Mouse (Mus musculus) liver, postnatal 0 days (tissue): Measurements from ENCODE around the gene Chst15. TPM values are rescaled to one million over a fixed set of nuclear protein-coding genes. Genes with fewer than 3 reads are reported as not detected.

Source experiments
- ATAC-seq: fragments of 200-750 bp; cut with Nextera tagmentation; 2 replicates; pipeline ENCODE4 v1.8.0; 2017; ENCODE audit warnings: mild to moderate bottlenecking, moderate library complexity
- DNase-seq: peaks from one replicate; pipeline ENCODE4 v3.0.0-alpha.2; 2016
- H3K27ac ChIP-seq: fragments of 300-500 bp; sonication (generic); 2 replicates; pipeline ENCODE4 v1.5.1; 2014; ENCODE audit warnings: antibody characterized with exemption, moderate library complexity, mild to moderate bottlenecking, low read depth
- H3K27me3 ChIP-seq: fragments of 300-500 bp; sonication (generic); 2 replicates; pipeline ENCODE4 v1.6.1; 2014; ENCODE audit warnings: low read length, control low read depth, mixed read lengths; ENCODE audit not compliant: insufficient read depth
- H3K36me3 ChIP-seq: fragments of 300-500 bp; sonication (generic); replicated peaks from 2 replicates; pipeline ENCODE4 v1.6.1; 2014; ENCODE audit warnings: mild to moderate bottlenecking, control low read depth, low read length, moderate library complexity, mixed read lengths; ENCODE audit not compliant: insufficient read depth
- H3K4me1 ChIP-seq: fragments of 300-500 bp; sonication (generic); 2 replicates; pipeline ENCODE4 v1.6.1; 2014; ENCODE audit warnings: antibody characterized with exemption, mild to moderate bottlenecking, control low read depth; ENCODE audit not compliant: insufficient read depth
- H3K4me2 ChIP-seq: fragments of 300-500 bp; sonication (generic); 2 replicates; pipeline ENCODE4 v1.6.1; 2014; ENCODE audit warnings: low read depth, mild to moderate bottlenecking, low read length, moderate library complexity, mixed read lengths
- H3K4me3 ChIP-seq: fragments of 300-500 bp; sonication (generic); 2 replicates; pipeline ENCODE4 v1.5.1; 2014; ENCODE audit warnings: low read depth, low read length
- H3K9ac ChIP-seq: fragments of 300-500 bp; sonication (generic); replicated peaks from 2 replicates; pipeline ENCODE4 v1.6.1; 2014; ENCODE audit warnings: mild to moderate bottlenecking, moderate library complexity
- H3K9me3 ChIP-seq: fragments of 300-500 bp; sonication (generic); 2 replicates; pipeline ENCODE4 v1.6.1; 2016; ENCODE audit warnings: mild to moderate bottlenecking, control low read depth, low read length, mixed read lengths
- CTCF ChIP-seq: sonication (generic); IDR thresholded peaks from 2 replicates; pipeline ENCODE4 v1.5.1; 2016; ENCODE audit warnings: antibody characterized with exemption, low read depth
- EP300 ChIP-seq: IDR thresholded peaks from 2 replicates; pipeline ENCODE4 v1.6.1; 2016; ENCODE audit warnings: antibody characterized with exemption, low read depth, mild to moderate bottlenecking
- WGBS: fragments of 180-500 bp; shearing (Covaris S2); extraction: QIAGEN DNeasy Blood & Tissue Kit; methylation state at CpG from one replicate; pipeline ENCODE4 v1.1.7; 2014; ENCODE audit not compliant: insufficient replicate concordance; 5-methylcytosine and 5-hydroxymethylcytosine counted together
- polyA plus RNA-seq: library from polyadenylated mRNA; unstranded; fragments of >200 nt; fragmentation: Nextera tagmentation; extraction: Ambion mirVana; gene quantifications from 2 replicates; pipeline ENCODE4 v1.2.1, GENCODE M21; 2015

Chst15 gene
- polyA plus RNA-seq, 1 experiment from 2014 or later: 5.4 TPM

DNA sequence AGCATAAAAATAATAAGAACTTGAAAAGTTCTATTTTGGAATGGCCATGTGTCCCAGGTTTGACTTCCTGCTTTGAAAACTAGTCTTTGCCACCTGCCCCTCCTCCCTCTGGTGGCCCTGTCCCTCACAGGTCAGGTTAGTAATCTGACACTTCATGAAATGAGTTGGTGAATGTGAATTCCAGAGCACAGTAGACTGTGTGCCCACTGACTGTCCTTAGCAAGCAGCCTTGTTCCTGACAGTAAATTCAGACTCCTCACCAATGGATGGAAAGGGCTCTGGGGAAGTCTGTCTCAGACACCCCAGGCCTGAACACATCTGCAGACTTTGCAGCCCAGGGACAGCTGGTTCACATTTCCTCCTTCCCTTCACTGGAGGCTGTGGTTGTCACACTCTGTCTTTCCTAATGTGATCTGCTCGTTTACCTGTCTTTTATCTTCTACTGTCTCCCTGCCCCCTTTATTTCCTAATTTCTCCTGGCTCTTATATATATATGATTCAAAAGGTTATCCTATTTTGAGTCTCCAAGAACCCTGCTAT lies 112.9 kb downstream of the Chst15 start:
- H3K9me3 ChIP-seq: no peaks in the 10 kb centered on the region
- no peaks in the 10 kb centered on the region for H3K36me3 ChIP-seq
- H3K4me2 ChIP-seq: no peak overlapping the region
- no peak for DNase-seq
- H3K4me1 ChIP-seq: no peaks in the 10 kb centered on the region
- H3K27me3 ChIP-seq: no peaks in the 10 kb centered on the region
- TF ChIP-seq CTCF (no peak), EP300 (no peak)
- WGBS: 16% methylated on average over 1 of the region's 1 CpGs
- H3K4me3 ChIP-seq: no peak overlapping the region
- ATAC-seq: no peak
- no peak overlapping the region for H3K27ac ChIP-seq
- no peak overlapping the region for H3K9ac ChIP-seq

DNA sequence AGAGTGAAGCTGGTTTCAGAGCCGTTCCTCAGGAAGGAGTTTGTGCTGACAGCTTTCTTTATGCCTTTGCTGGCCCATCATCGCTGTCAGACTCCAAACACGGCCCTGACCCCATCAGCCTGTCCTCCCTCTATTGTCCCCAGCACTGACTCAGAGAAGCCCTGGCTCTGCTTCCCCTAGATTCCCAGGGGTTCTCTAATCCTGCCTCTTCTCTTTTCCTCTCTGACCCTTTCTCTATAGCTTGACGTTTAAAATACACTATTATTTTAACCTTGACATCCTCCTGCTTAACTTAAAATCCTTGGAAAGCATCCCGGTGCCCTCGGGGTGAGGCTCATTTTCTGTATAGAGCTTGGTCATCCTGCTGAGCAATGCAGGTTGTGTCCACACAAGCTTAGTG lies 117.3 kb downstream of the Chst15 start:
- no peak for ATAC-seq
- Histone ChIP-seq H3K4me2 (no peak overlapping the region), H3K4me1 (no peaks in the 10 kb centered on the region), H3K9ac (no peak overlapping the region), H3K4me3 (no peak overlapping the region), H3K27me3 (no peaks in the 10 kb centered on the region), H3K27ac (no peak overlapping the region), H3K36me3 (no peaks in the 10 kb centered on the region), H3K9me3 (no peaks in the 10 kb centered on the region)
- TF ChIP-seq CTCF: no peak
- no peak for TF ChIP-seq EP300
- DNase-seq: no peak
- WGBS: 49% methylated on average over 6 of the region's 6 CpGs

DNA sequence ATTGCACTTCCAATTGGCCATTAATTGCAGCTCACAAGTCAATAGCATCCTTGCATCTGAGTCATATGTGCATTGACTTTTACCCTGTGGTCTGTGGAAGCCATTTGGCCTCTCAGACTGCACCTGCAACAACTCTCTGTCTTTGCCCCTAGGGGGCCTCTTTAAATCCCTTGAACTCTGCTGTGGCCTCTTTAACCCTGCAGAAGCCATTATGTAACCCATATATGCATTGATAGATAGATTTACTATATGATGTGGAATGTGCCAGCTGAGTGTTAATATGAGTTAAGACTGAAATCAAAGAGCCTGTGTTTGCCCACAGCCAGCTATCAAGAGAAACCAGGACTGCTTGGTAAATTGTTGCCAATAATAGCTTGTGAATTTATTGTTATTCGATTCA lies 118.2 kb downstream of the Chst15 start:
- H3K36me3 ChIP-seq: no peaks in the 10 kb centered on the region
- TF ChIP-seq EP300: no peak
- no peak for TF ChIP-seq CTCF
- no peak overlapping the region for H3K4me2 ChIP-seq
- H3K9ac ChIP-seq: no peak overlapping the region
- no peaks in the 10 kb centered on the region for H3K4me1 ChIP-seq
- 52% methylated on average over 1 of the region's 1 CpGs for WGBS
- H3K4me3 ChIP-seq: no peak overlapping the region
- no peaks in the 10 kb centered on the region for H3K27me3 ChIP-seq
- H3K27ac ChIP-seq: no peak overlapping the region
- H3K9me3 ChIP-seq: no peaks in the 10 kb centered on the region
- ATAC-seq: no peak
- DNase-seq: no peak

DNA sequence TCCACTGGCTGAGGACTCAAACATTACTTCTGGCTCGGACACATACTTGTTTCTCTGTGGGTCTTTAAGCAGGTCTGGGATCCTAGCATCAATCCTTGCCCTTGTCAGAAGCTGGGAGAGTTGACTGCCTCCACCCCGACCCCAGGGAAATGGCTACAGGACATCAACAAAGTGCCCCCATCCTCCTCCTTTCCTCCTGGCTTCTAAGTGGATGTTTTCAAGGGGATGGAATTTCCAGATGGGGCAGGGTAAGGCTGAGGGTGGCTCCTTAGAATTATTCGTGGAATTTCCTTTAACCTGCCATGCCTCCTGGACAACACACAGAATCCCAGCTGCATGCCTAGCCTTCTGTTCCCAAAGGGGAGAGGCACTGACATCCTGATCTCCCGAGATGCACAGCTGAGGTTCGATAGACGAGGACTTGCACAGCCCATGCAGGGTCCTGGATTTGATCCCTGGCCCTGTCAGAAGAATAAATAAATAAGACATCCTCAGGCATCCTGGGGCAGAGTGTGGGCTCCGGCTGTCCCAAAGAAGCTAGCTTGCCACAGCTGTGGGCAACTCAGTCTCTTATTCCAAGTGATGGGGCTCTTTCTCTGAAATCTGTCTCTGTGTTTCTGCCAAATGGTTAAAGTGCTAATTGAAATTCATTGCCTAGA lies 119.1 kb downstream of the Chst15 start:
- Histone ChIP-seq H3K9ac (no peak overlapping the region), H3K4me3 (no peak overlapping the region), H3K36me3 (no peaks in the 10 kb centered on the region), H3K27ac (no peak overlapping the region), H3K27me3 (no peaks in the 10 kb centered on the region), H3K9me3 (no peaks in the 10 kb centered on the region), H3K4me1 (no peaks in the 10 kb centered on the region), H3K4me2 (no peak overlapping the region)
- no peak for DNase-seq
- ATAC-seq: no peak
- TF ChIP-seq CTCF (no peak), EP300 (no peak)
- 39% methylated on average over 7 of the region's 7 CpGs for WGBS

DNA sequence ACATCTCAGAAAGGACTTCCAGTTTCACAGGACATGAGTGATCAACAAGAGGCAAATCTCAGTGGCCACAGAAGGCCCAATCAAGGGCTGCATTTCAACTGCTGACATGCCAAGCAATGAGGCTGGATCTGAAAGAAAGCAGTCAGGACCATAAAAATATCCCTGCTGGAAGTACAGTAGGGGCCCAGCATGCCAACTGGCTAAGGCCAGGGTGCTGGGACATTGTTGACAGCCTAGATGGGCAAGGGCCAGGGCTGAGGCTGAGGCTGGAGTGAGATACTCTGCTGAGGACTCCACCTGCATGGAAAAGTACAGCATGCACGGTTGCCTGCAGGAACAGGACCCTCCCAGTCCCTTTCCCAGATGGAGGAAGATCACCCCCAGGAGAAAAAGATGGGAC lies 120.4 kb downstream of the Chst15 start:
- Histone ChIP-seq H3K9me3 (no peaks in the 10 kb centered on the region), H3K4me1 (no peaks in the 10 kb centered on the region), H3K9ac (no peak overlapping the region), H3K4me2 (no peak overlapping the region), H3K4me3 (no peak overlapping the region), H3K27ac (no peak overlapping the region), H3K27me3 (no peaks in the 10 kb centered on the region), H3K36me3 (no peaks in the 10 kb centered on the region)
- WGBS: 63% methylated on average over 1 of the region's 1 CpGs
- DNase-seq: no peak
- TF ChIP-seq EP300 (no peak), CTCF (no peak)
- ATAC-seq: no peak

DNA sequence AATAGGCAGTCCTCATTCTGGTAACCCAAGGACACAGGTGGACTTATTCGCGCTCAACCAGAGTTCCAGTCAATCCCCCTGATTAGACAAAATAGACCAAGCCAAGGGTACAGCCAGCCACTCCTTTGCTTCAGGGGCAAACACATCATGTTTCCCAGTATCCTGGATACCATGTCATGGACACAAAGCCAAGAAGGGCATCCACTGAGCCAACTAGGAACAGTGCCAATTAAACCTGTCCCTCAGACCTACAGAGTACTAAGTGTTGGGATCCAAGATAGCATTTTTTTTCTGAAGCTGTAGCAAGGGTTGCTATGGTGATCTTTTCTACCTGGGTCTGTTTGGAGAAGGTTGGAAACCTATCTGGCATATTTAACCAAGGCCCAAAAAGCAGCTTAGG lies 123.4 kb downstream of the Chst15 start:
- Histone ChIP-seq H3K27ac (no peak overlapping the region), H3K36me3 (no peaks in the 10 kb centered on the region), H3K9ac (no peak overlapping the region), H3K27me3 (no peaks in the 10 kb centered on the region), H3K4me3 (no peak overlapping the region), H3K4me1 (no peaks in the 10 kb centered on the region), H3K4me2 (no peak overlapping the region), H3K9me3 (no peaks in the 10 kb centered on the region)
- 83% methylated on average over 2 of the region's 2 CpGs for WGBS
- DNase-seq (no peak), ATAC-seq (no peak)
- TF ChIP-seq EP300: no peak
- TF ChIP-seq CTCF: no peak

DNA sequence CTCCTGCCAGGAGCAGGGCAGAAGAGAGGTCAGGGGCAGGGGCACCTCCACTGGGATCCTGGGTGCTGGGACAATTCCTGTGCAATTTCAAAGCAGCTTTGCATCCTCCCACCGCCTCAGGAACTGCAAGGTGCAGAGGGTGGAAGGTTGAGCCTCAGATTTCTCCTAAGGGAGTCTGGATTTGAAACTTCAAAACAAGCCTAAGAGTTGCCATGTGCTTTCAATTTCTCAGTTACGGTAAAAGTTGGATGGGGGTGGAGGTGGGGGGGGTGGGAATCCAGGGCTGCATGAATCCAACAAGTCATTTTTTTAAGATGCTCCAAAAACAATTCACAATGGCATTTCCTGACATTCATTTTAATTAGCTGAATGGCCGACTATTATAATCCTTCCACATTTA lies 129.6 kb downstream of the Chst15 start:
- WGBS: 65% methylated on average over 3 of the region's 3 CpGs
- Histone ChIP-seq H3K36me3 (no peaks in the 10 kb centered on the region), H3K4me1 (no peaks in the 10 kb centered on the region), H3K4me2 (no peak overlapping the region), H3K9me3 (no peaks in the 10 kb centered on the region), H3K27ac (no peak overlapping the region), H3K9ac (no peak overlapping the region), H3K27me3 (no peaks in the 10 kb centered on the region), H3K4me3 (no peak overlapping the region)
- ATAC-seq: no peak
- no peak for DNase-seq
- TF ChIP-seq EP300 (no peak), CTCF (no peak)

Other genes with a start within 250 kb of the Chst15 start
- 0.56 and 0.73 TPM in 2 replicates for gene Cpxm2, start 162.5 kb downstream of the Chst15 start, polyA plus RNA-seq